Mouse (Mus musculus) heart, embryonic 16.5 days (tissue): ENCODE measurements around the gene Fnbp4. TPM values are rescaled to one million over a fixed set of nuclear protein-coding genes. Genes with fewer than 3 reads are reported as not detected.

Experiments used
- ATAC-seq: fragments of 200-750 bp; cut with Nextera tagmentation; replicated peaks from 2 replicates; pipeline ENCODE4 v1.8.0; 2017; ENCODE audit warnings: moderate number of reproducible peaks; ENCODE audit not compliant: insufficient read depth, low FRiP score; ENCODE audit errors: extremely low read depth
- H3K27ac ChIP-seq: fragments of 300-500 bp; sonication (generic); 2 replicates; pipeline ENCODE4 v1.5.1; 2014; ENCODE audit warnings: mild to moderate bottlenecking, low read length, control low read depth, moderate library complexity
- H3K27me3 ChIP-seq: fragments of 300-500 bp; sonication (generic); 2 replicates; pipeline ENCODE4 v1.6.1; 2014; ENCODE audit warnings: low read length, mixed read lengths; ENCODE audit not compliant: control insufficient read depth, insufficient read depth
- H3K36me3 ChIP-seq: fragments of 300-500 bp; sonication (generic); 2 replicates; pipeline ENCODE4 v1.6.1; 2014; ENCODE audit not compliant: control insufficient read depth, insufficient read depth
- H3K4me1 ChIP-seq: fragments of 300-500 bp; sonication (generic); 2 replicates; pipeline ENCODE4 v1.6.1; 2014; ENCODE audit warnings: low read length, mixed read lengths; ENCODE audit not compliant: control insufficient read depth, insufficient read depth
- H3K4me2 ChIP-seq: fragments of 300-500 bp; sonication (generic); 2 replicates; pipeline ENCODE4 v1.6.1; 2014; ENCODE audit warnings: low read depth, mild to moderate bottlenecking, control low read depth, low read length
- H3K4me3 ChIP-seq: fragments of 300-500 bp; sonication (generic); 2 replicates; pipeline ENCODE4 v1.5.1; 2014; ENCODE audit warnings: mild to moderate bottlenecking, control low read depth, low read length
- H3K9ac ChIP-seq: fragments of 300-500 bp; sonication (generic); 2 replicates; pipeline ENCODE4 v1.6.1; 2014; ENCODE audit warnings: low read length, control low read depth
- H3K9me3 ChIP-seq: fragments of 300-500 bp; sonication (generic); replicated peaks from 2 replicates; pipeline ENCODE4 v1.6.1; 2016; ENCODE audit warnings: low read length; ENCODE audit not compliant: control insufficient read depth
- WGBS: fragments of 180-500 bp; shearing (Covaris S2); extraction: QIAGEN DNeasy Blood & Tissue Kit; methylation state at CpG from one replicate; pipeline ENCODE4 v1.1.7; 2014; 5-methylcytosine and 5-hydroxymethylcytosine counted together
- polyA plus RNA-seq: library from polyadenylated mRNA; unstranded; fragments of >200 nt; fragmentation: Nextera tagmentation; extraction: Ambion mirVana; gene quantifications from 2 replicates; pipeline ENCODE4 v1.2.1, GENCODE M21; 2015

Gene Fnbp4
- polyA plus RNA-seq, 1 experiment from 2014 or later, result 54.1 TPM

GRCm38 (mm10) chr2:90739327-90739726 lies 5.8 kb upstream of the Fnbp4 start:
- Histone ChIP-seq H3K4me1 (no peaks in the 10 kb centered on the region), H3K36me3 (peaks cover 29% of the 10 kb centered on the region)
- ATAC-seq, result no peak

DNA sequence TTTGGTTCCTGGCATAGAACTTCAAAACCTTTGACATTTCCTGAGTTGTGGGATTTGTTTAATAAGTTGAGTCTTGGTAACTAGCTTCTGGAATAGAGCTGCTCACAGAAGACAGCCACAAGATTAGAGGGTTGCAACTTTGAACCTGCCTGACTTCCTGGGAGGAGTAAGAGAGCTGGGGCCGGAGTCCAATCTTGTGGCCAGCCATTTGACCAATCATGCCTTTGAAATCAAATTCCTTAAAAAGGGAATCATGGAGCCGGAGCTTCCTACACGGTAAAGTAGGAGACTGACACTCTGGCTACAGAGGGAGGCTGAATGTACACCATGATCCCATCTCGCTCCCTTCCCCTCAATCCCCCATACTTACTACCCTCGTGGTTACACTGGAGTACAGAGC lies 5.2 kb upstream of the Fnbp4 start:
- no peak overlapping the region for H3K4me2 ChIP-seq
- ATAC-seq, result no peak
- no peaks in the 10 kb centered on the region for H3K27me3 ChIP-seq
- H3K9me3 ChIP-seq, result no peaks in the 10 kb centered on the region
- WGBS, result 85% methylated on average over 5 of the region's 5 CpGs
- H3K4me1 ChIP-seq, result no peaks in the 10 kb centered on the region
- no peak overlapping the region for H3K9ac ChIP-seq
- H3K4me3 ChIP-seq, result no peak overlapping the region
- H3K27ac ChIP-seq, result no peak overlapping the region
- peaks cover 23% of the 10 kb centered on the region for H3K36me3 ChIP-seq

More at GRCm38 (mm10) chr2:90739327-90739726, 5.8 kb upstream of the Fnbp4 start:
- no peak overlapping the region for H3K9ac ChIP-seq
- no peak overlapping the region for H3K4me3 ChIP-seq
- no peaks in the 10 kb centered on the region for H3K9me3 ChIP-seq
- no peak overlapping the region for H3K4me2 ChIP-seq
- H3K27me3 ChIP-seq, result no peaks in the 10 kb centered on the region
- WGBS, result 78% methylated on average over 3 of the region's 3 CpGs
- H3K27ac ChIP-seq, result no peak overlapping the region

DNA sequence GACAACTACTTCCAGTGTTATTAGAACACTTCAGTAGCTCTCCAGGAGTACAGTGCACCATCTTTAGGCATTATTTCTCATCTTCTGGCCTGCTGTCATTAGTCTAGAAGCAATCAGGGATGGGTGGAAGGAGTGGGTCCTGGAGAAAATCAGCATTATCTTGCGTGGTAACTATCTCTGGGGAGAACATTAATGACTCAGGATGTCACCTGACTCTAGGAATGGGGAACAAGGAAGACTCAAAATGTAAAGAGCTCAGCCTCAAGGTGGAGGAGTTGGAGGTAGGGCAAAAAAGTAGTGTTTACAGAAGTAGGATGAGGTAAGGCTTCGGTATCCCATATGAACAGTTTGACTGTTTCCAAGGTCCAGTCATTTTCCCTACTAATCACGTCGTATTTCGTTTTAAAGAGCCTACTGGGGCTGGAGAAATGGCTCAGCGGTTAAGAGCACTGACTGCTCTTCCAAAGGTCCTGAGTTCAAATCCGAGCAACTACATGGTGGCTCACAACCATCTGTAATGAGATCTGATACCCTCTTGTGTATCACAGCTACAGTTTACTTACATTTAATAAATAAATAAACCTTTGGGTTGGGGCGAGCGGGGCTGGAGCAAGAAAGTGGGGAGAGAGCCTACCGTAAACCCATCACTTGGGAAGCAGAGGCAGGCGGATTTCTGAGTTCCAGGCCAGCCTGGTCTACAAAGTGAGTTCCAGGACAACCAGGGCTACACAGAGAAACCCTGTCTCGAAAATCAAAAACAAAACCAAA lies 701 bp upstream of the Fnbp4 start:
- peak overlapping the region; percentile 70 for H3K4me3 ChIP-seq
- H3K36me3 ChIP-seq, result peaks cover 7% of the 10 kb centered on the region
- no peaks in the 10 kb centered on the region for H3K9me3 ChIP-seq
- peaks cover 15% of the 10 kb centered on the region for H3K4me1 ChIP-seq
- 62% methylated on average over 12 of the region's 12 CpGs for WGBS
- peak overlapping the region; percentile 90 for H3K27ac ChIP-seq
- peak overlapping the region; percentile 54 for H3K9ac ChIP-seq
- no peak for ATAC-seq
- H3K27me3 ChIP-seq, result no peaks in the 10 kb centered on the region
- H3K4me2 ChIP-seq, result peak overlapping the region; percentile 66

DNA sequence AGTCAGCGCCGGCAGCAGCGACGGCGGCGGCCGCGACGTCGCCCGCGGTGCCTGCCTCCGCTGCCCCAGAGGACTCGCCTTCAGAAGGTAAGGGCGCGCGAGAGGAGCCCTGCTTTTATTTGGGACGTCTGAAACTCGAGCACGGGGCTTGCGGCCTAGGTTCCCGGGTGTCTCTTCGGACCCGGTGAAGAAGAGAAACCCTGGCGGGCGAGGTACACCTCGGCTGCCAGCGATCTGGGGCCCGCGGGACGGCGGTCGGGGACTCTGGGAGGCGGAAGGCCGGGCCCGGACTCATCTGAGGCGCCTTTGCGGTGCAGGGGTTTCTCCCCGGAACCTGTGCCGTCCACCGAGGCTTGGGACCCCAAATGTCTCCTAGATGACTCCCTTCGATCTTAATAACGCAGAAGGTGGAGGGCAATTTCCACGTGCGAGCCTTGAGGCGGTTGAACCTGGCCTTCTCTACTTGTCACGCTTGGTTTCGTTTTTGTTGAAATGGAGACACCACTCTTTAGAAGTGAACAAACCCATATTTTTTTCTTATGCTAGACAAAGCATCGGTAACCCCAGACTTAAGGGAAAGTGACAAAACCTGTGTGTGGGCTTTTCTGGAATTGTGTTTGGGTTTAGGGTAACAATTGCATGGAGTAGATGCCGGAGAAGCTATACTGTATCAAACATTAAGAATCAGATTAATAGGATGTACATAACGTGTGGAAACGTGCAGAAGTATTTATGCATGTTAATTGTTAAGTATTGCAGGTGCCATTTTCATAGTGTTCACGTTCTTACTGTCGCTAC lies 769 bp downstream of the Fnbp4 start:
- H3K4me1 ChIP-seq, result peaks cover 17% of the 10 kb centered on the region
- H3K27ac ChIP-seq, result peak overlapping the region; percentile 90
- peak overlapping the region; percentile 69 for H3K4me2 ChIP-seq
- no peaks in the 10 kb centered on the region for H3K9me3 ChIP-seq
- under 1% methylated on average over 54 of the region's 54 CpGs for WGBS
- H3K9ac ChIP-seq, result peak overlapping the region; percentile 91
- H3K27me3 ChIP-seq, result no peaks in the 10 kb centered on the region
- ATAC-seq, result peak; percentile 28
- peaks cover 14% of the 10 kb centered on the region for H3K36me3 ChIP-seq
- peak overlapping the region; percentile 70 for H3K4me3 ChIP-seq

GRCm38 (mm10) chr2:90746538-90746865 lies 1.3 kb downstream of the Fnbp4 start:
- Histone ChIP-seq H3K4me1 (peaks cover 17% of the 10 kb centered on the region), H3K9me3 (no peaks in the 10 kb centered on the region), H3K4me3 (peak overlapping the region; percentile 70), H3K27me3 (no peaks in the 10 kb centered on the region), H3K27ac (no peak overlapping the region; the same call in none of the 2 replicates), H3K4me2 (peak overlapping the region; percentile 69), H3K36me3 (peaks cover 19% of the 10 kb centered on the region), H3K9ac (peak overlapping the region; percentile 91)
- ATAC-seq, result no peak
- 9% methylated on average over 4 of the region's 4 CpGs for WGBS

- no peak for ATAC-seq
- H3K27ac ChIP-seq, result no peak overlapping the region
- peaks cover 21% of the 10 kb centered on the region for H3K36me3 ChIP-seq
- H3K4me1 ChIP-seq, result peaks cover 17% of the 10 kb centered on the region
- peak overlapping the region; percentile 70 for H3K4me3 ChIP-seq
- WGBS, result 91% methylated on average over 10 of the region's 10 CpGs
- no peaks in the 10 kb centered on the region for H3K27me3 ChIP-seq
- no peaks in the 10 kb centered on the region for H3K9me3 ChIP-seq
- no peak overlapping the region for H3K9ac ChIP-seq
- H3K4me2 ChIP-seq, result peak overlapping the region; percentile 69
These were observed 2.0 kb downstream of the Fnbp4 start for GRCm38 (mm10) chr2:90747131-90747530.

DNA sequence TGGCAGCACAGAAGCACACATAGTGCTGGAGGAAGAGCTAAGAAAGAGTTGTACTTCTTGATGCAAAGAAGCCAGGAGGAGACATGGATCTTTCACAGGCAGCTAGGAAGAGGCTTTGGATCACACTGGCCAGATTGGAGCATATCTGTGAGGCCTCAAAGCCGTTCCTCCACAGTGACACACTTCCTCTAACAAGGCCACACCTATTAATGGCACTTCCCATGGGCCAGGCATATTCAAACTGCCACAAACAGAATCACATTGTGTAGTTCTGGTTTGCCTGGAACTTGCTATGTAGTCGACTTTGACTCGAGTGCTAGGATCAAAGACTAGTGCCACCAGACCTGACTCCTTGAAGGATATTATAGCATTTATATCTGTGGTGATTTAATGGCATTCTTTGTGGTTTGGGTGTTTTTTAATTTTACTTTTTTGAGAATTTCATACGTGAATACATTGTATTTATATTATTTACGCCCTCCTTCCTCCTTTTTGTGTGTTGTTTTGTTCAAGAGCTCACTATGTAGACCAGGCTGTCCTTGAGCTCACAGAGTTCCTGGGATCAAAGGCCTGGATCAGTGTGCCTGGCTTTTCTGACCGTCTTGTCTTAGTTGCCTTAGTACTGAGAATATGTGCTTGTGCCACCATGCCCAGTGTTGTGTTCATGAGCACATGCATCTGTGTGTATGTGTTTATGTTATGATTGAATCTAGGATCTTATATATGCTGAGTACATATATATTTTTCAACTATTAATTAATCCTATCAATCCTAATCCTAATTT lies 4.7 kb downstream of the Fnbp4 start:
- no peak for ATAC-seq
- Histone ChIP-seq H3K27ac (0 out of 2 replicates have a peak overlapping the region, but pooled peaks have one; percentile 24), H3K4me1 (peaks cover 17% of the 10 kb centered on the region), H3K9me3 (no peaks in the 10 kb centered on the region), H3K4me2 (no peak overlapping the region), H3K27me3 (no peaks in the 10 kb centered on the region), H3K9ac (no peak overlapping the region), H3K4me3 (no peak overlapping the region), H3K36me3 (peaks cover 46% of the 10 kb centered on the region)
- 73% methylated on average over 6 of the region's 6 CpGs for WGBS

DNA sequence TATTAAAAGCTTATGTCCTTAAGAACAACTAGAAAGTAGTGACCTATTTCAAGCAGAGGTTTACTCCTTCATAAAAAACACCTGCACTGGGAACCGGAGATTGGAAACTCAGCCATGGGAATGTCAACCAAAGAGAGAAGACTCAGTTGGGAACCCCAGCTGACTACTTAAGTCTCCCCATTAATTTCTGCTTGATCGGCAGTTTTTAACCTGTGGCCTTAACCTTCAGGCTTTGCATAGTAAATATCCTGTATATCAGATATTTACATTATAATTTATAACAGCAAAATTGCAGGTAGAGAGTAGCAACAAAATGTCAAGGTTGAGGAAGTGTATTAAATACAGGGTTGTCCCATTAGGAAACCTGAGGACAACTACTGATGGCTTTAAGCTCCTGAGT lies 8.4 kb downstream of the Fnbp4 start:
- Histone ChIP-seq H3K27me3 (no peaks in the 10 kb centered on the region), H3K4me2 (no peak overlapping the region), H3K4me1 (peaks cover 8% of the 10 kb centered on the region; the same call in 1 of the 2 replicates), H3K36me3 (peaks cover 60% of the 10 kb centered on the region), H3K27ac (no peak overlapping the region), H3K4me3 (no peak overlapping the region), H3K9ac (no peak overlapping the region), H3K9me3 (no peaks in the 10 kb centered on the region)
- no peak for ATAC-seq
- WGBS, result 88% methylated on average over 2 of the region's 2 CpGs
